Mouse (Mus musculus): ENCODE measurements around the gene Abi2. TPM values are rescaled to one million over a fixed set of nuclear protein-coding genes. Genes with fewer than 3 reads are reported as not detected.
"Not testable (repeated sequence)": the region's sequence is repeated elsewhere in the genome, so short reads cannot be mapped to it uniquely, and the experiment has no call there.

Abi2 gene
- total RNA-seq (2015) (19.4 and 21.9 TPM in 2 replicates), total RNA-seq (2017) (13.5 and 15.5 TPM in 2 replicates)

DNA sequence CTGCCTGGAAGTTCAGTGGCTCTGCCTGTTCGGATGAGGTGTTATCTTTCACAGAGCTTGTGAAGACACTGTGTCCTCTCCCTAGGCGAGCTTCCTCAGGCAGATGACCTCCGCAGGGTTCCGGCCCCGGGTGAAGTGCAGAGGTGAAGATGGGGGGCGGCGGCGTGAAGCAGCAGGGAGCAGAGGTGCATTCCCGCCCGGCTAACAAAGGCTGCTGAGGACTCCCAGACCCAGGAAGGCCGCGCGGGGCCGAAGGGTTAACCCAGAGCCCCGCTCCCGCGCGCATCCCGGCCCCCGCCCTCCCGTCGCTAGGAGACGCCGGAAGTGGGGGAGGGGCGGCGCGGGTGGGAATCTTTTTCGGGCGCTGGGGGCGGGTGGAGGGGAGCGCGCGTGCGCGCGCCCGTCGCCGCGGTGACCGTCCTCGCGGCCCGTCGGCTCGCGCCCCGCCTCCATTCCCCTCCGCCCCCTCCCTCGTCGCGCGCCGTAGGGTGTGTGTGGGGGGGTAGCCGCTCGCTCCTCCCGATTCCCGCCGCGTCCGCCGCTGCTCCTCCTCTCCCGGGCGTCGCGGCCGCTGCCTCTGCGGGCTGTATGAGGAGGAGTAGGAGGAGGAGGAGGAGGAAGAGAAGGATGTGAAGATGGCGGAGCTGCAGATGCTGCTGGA lies at the start of gene Abi2:
TSS of gene Abi2 (plus strand) at position 452 of the 661 bp plus-strand sequence.
- ATAC-seq (replicated peaks; ENCODE audit: poor library complexity): peak; percentile 90

DNA sequence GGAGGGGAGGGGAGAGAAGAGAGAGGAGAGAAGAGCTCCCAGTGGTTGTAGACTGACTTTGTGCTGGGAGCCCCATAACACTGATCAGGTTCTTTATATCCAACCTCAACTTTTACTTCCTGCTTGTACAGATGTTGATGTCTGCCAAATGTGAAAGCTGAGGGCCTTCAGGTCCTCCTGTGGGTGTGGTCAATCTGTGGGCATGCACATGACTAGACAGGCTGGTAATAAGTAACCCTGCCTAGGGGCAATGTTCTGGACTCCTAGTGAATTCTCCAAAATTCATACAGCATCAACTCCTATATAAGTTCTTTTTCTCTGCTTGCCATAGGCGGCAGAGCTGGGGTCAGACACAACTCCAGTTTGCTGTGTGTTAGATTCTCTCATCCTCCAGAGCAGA lies 47.8 kb upstream of the Abi2 start:
- ATAC-seq (replicated peaks; ENCODE audit: poor library complexity): 0 out of 2 replicates have a peak, but pooled peaks have one; percentile 31

- no peak for ATAC-seq (replicated peaks; ENCODE audit: poor library complexity)
Observed at GRCm38 (mm10) chr1:60376556-60376955, 32.9 kb upstream of the Abi2 start.

DNA sequence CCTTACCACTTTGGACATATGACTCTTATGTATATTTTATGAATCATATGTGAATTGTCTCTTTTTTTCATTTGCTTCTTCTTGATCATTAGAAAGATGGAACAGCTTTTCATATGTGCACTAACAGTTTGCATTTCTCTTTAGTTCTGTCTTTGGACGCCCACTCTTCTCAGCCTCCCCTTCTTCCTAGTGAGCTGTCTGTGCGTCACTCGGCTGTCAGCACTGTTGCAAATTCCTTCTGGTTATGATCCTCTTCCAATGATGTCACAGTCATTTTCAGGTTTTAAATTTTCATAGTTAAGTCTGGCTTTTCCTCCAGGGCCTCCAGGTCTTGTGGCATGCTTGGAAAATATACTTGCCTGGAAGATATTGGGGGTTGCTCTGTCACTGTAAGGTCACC lies 27.5 kb upstream of the Abi2 start:
- no peak for ATAC-seq (replicated peaks; ENCODE audit: poor library complexity)

DNA sequence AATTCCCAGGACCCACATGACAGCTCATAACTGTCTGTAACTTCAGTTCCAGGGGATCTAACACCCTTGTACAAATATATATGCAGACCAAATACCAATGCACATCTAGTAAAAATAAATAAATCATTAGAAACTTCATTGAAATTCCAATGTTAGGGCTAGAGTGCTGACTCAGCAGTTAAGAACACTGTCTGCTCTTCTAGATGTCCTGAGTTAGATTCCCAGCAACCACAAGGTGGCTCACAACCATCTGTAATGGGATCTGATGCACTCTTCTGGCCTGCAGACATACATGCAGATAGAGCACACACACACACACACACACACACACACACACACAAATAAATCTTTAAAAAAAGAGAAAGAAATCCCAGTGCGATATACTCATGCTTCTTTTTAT lies 4.6 kb upstream of the Abi2 start:
- ATAC-seq (replicated peaks; ENCODE audit: poor library complexity): no peak

GRCm38 (mm10) chr1:60408501-60409167 lies 785 bp upstream of the Abi2 start:
- ATAC-seq (replicated peaks; ENCODE audit: poor library complexity): no peak

GRCm38 (mm10) chr1:60409928-60410817 lies 754 bp downstream of the Abi2 start:
- peak; percentile 33 for ATAC-seq (replicated peaks; ENCODE audit: poor library complexity)

GRCm38 (mm10) chr1:60416724-60417123 lies 7.3 kb downstream of the Abi2 start:
- ATAC-seq (replicated peaks; ENCODE audit: poor library complexity): no peak

GRCm38 (mm10) chr1:60423882-60424281 lies 14.5 kb downstream of the Abi2 start:
- 0 out of 2 replicates have a peak, but pooled peaks have one; percentile 42 for ATAC-seq (replicated peaks; ENCODE audit: poor library complexity)

- ATAC-seq (replicated peaks; ENCODE audit: poor library complexity): no peak
Observed at GRCm38 (mm10) chr1:60428341-60428740, 18.9 kb downstream of the Abi2 start.

DNA sequence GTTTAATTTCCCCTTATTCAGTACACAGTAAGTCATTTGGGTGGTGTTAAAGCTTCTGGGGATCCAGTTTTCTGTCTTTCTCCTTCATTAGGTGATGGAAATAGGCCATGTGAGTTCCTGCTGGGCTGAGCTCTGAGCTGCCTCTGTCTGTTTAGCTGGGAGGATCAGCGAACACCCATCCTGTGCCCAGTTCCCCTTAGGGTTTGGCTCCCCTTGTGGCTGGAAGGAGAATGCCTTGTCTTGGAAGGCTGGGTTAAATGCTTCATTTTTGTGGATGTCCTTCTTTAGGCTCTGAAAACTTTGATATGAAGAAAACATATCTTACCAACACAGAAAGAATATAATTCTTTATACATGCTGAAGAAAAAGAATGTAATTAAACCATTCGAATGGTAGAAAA lies 19.5 kb downstream of the Abi2 start:
- ATAC-seq (replicated peaks; ENCODE audit: poor library complexity): peak; percentile 94

DNA sequence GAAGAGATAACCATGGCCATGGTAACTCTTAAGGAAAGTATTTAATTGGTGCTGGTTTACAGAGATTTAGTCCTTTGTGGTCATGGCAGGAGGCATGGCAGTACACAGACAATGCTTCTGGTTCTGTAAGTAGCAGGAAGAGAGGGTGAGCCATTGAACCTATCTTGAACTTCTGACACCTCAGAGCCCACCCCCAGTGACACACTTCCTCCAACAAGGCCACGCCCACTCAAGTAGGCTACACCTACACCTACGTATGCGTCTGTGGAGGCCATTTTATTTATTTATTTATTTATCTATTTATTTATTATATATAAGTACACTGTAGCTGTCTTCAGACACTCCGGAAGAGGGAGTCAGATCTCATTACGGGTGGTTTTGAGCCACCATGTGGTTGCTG lies 22.1 kb downstream of the Abi2 start:
- no peak for ATAC-seq (replicated peaks; ENCODE audit: poor library complexity)

- ATAC-seq (replicated peaks; ENCODE audit: poor library complexity): no peak
Observed at GRCm38 (mm10) chr1:60432497-60432896, 23.1 kb downstream of the Abi2 start.

GRCm38 (mm10) chr1:60441438-60441837 lies 32.0 kb downstream of the Abi2 start:
- ATAC-seq (replicated peaks; ENCODE audit: poor library complexity): not testable (repeated sequence)

DNA sequence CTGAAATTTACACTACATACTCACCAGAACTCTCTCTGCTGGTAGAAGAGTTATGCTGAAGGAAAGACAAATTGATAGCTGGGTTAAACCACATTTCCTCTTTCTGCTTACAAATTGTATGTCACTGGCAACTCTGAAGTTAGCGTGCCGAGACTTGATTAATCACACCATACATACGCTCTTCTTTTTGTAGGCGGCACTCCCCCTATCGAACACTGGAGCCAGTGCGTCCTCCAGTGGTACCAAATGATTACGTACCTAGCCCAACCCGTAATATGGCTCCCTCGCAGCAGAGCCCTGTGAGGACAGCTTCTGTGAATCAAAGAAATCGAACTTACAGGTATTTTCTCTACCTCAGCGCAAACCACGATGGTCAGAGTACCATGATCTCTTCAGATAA lies 37.6 kb downstream of the Abi2 start:
- peak; percentile 99 for ATAC-seq (replicated peaks; ENCODE audit: poor library complexity)

- ATAC-seq (replicated peaks; ENCODE audit: poor library complexity): 0 out of 2 replicates have a peak, but pooled peaks have one; percentile 32
Observed at GRCm38 (mm10) chr1:60449896-60450295, 40.5 kb downstream of the Abi2 start.

DNA sequence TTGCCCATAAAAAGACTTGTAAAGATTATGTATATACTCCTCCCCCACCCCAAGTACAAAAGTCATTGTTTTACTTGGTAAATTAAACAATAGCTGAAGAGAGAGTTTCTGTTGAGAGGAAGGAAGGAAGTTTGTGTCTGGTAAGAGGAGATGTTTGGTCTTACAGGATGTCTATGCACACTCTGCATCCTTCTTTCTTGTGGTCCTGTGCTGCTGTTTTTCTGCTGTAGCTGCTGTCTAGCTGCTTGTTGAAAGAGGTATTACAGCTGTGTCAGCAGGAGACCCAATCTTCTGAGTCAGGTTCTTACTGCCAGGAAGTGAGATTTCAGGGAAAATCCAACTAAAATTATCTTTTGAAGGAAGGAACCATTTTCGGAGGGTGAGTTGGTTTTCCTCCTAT lies 51.2 kb downstream of the Abi2 start:
- ATAC-seq (replicated peaks; ENCODE audit: poor library complexity): no peak

GRCm38 (mm10) chr1:60469491-60469890 lies 60.1 kb downstream of the Abi2 start:
- no peak for ATAC-seq (replicated peaks; ENCODE audit: poor library complexity)

- no peak for ATAC-seq (replicated peaks; ENCODE audit: poor library complexity)
Observed at GRCm38 (mm10) chr1:60470541-60470940, 61.1 kb downstream of the Abi2 start.

DNA sequence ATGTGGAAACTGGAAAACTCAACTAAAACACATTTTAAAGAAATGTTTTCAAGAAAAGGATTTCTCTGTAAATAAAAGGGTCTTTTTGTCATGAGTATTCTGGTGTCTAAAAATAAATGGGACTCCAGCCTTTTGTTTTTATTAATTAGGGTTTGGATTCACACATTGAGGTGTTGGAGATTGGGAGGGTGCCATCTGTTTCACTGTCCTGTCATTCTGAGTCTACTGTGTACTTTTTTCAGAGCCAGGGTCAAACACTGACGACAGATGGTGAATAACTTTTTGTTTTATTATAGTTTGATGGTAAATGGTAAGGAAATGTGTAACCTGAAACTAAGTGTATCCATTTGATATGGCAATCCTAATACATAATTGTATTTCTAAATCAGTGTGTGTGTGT lies 72.1 kb downstream of the Abi2 start:
- no peak for ATAC-seq (replicated peaks; ENCODE audit: poor library complexity)

GRCm38 (mm10) chr1:60482881-60483280 lies 73.5 kb downstream of the Abi2 start:
- no peak for ATAC-seq (replicated peaks; ENCODE audit: poor library complexity)
